Mouse (Mus musculus): ENCODE measurements around the gene Daam2.

Daam2 gene

DNA sequence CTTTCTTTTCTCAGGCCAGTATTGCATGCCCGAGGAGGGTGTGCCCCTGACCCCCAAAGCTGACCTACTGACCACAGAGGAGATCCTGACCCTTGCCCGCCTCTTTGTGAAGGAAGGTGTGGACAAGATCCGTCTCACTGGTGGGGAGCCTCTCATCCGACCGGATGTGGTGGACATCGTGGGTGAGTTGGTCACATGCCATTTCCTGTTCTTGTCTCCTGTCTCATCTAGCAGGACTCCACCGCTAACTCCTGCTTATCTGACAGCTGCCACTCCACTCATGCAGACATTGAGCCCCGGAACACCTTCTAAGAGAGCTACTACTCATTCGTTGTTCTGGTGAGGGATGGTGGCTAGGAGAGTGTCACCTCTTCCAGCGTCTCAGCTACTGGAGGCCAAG, 129.1 kb downstream of the Daam2 start:
- no peak for DNase-seq (ENCODE audit: extremely low read depth, insufficient read length, low spot score)

DNA sequence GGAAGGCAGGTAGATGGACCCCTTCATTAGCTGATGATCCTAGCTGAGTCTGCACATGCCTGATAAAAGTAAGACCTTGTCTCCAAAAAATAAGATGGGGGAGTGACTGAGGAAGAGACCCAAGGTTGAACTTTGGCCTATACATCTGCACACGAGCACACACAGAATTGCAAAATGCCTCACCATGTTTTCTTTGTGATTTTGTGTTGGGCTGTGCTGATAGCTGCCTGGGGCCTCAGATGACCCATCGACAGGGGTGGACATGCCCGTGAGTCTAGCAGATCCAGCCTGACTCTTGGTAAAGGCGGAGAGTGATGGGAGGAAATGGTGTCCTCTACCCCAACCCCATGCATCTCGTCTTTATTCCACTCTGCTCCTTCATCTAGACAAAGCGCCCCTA, 129.9 kb downstream of the Daam2 start:
- DNase-seq (ENCODE audit: extremely low read depth, insufficient read length, low spot score) = no peak

DNA sequence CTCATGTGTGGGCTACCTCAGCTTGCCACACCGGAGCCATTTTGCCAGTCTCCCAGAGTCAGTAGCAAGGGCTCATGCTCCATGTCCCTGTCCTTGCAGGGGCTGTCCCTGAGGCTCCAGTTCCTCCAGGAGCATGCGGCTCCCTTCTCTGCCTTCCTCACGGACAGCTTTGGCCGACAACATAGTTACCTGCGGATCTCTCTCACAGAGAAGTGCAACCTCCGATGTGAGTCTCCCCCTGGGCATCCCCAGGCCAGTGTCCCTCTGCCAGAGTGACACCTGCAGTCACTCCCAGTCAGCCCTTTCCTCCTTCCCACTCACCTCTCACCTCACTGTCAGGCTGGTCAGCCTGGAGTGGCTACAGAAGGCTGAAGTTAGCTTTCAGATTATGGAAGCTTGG, 131.1 kb downstream of the Daam2 start:
- no peak for DNase-seq (ENCODE audit: extremely low read depth, insufficient read length, low spot score)

DNA sequence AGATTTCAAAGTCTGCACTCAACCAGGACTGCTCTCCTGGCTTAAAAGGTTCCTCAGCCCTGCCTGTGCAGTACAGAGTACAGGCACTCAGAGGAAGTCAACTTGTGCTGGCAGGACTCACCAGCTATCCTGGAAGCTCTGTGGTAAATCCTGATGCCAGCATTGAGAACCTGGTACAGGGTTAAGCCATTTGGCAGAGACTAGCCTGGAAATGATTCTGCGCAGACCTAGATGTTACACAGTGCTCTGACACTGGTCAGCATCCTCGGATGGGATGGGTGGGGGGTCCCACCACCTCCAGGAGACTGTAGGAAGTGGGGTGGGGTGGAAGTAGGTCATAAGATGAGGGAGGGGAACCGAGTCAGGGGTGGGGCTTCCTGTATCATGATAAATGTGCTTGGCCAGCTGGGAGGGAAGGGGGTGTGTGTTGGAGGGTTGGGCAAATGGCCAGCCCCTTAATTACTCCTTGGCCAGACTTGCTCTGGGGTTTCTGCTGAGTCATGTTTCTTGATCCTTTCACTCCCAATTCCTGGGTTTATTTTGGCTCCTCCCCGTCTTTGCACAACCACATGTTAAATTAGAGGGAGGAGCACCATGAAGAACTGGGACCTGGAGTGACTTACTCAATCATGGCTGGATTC, 132.0 kb downstream of the Daam2 start:
- peak; percentile 84 for DNase-seq (ENCODE audit: extremely low read depth, insufficient read length, low spot score)

DNA sequence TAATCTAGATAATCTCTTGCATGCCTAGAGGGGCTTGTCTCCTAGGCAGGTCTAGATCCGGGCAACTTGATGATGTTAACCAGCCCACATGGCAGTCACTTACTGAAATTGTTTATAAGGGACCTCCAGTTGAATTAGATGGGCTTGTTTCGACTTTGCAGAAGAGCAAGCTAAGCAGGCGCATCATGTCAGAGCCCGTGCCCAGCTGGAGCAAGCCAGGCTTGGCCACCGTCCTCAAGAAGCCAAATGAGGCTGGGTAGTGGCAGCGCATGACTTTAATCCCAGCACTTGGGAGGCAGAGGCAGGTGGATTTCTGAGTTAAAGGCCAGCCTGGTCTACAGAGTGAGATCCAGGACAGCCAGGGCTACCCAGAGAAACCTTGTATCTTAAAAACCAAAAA, 133.0 kb downstream of the Daam2 start:
- DNase-seq (ENCODE audit: extremely low read depth, insufficient read length, low spot score) = no peak

DNA sequence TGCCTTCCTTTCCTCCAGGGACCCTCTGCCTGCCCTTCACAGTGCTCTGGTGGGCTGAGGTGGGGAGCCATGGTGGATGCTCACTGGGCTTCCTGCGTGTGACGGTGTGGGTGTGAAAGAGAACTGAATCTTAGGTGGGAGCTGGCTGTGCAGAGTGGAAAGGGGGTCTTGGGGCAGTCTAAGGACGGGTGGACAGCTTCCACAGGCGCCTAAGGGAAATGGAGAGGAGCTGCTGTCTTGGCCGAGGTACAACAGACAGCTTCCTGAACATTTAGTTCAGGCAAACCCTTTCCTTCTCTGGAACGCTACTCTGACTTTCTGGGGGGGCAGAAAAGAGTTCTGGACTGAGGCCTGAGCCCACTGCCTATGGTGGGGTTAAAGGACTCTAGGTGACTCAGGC, 134.0 kb downstream of the Daam2 start:
- DNase-seq (ENCODE audit: extremely low read depth, insufficient read length, low spot score) = no peak

DNA sequence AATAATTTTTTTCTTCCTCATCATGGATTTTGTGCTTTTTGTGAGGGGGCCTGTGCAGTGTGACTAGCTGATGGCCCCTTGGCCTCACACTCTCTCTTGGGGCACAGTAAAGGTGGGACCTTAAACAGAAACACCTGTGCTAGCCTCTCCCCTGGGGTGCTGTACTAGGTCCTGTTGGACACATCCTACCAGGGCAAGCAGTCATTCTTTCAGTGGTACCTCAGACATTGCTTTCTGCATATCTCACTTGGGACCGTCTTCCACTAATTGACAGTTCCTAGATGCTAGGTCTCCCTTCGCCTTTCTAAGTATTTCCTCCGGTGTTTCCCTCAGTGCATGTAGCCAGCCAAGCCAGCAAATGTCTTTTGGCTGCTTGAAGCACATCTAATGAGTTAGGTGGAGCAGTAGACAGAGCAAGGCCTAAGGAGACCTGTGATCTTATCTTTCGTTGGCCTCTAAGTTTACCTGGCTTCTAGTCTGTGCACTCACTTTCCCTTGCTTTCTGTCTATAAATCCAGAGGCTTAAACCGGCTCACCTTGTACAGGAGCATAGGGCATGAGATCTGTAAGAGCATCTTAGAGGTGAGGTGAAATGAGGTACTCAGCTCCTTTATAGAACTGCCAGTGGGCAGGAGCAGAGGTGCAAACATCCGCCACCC, 134.5 kb downstream of the Daam2 start:
- DNase-seq (ENCODE audit: extremely low read depth, insufficient read length, low spot score) = no peak

DNA sequence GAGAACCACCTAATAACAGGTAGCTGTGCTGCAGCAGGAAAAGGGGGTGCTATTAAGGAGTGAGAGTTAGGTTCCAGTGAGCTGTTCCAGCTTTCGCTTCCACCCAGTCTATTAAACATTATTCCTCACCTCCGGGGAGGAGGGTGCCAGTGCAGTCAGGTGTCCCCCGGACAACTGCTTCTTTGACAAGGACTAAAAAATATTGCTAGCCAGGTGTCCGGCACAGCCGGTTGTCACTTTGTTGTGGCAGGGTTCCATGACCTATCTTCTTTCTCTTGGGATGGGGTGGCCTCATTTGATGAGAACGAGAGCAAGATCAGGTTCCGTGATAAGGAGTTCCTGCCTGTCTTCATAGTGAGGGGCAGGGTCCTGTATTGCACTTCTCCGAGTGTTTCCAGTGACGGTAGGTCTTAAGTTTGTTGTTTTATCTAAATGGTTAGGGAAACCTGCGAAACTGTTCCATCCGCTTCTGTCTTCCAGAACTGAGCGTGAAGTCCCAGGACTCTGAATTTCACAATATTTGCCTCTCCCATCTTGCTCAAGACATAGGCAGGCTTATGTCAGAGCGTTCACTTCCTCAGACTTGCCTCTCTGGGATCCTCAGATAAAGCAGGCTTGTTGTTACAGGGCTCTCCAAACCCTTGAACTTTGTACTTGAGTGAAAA, 135.3 kb downstream of the Daam2 start:
- DNase-seq (ENCODE audit: extremely low read depth, insufficient read length, low spot score) = no peak

DNA sequence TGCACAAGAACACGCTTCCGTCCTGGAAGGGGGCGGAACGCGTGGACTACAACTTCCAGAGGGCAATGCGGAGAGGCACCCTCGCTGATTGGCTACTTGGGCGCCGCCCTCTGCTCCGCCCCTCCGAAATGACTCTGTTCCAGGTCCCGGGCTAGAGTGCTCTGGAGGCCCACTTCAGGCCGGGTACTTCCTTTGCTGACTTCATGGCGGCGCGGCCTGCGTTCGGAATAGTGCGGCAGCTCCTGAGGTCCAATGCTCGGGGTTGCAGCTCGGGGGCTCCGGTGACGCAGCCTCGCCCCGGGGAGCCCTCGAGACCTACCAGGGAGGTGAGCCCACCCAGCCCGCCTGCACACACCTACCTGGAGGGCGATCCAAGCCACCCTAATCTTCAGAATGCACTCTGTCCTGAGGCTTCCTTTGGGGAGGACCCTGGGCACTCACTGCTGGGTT, 135.9 kb downstream of the Daam2 start, which contains the start of gene Mocs1:
Gene Mocs1 (plus strand): TSS at position 124 of the 450 bp plus-strand sequence.
- DNase-seq (ENCODE audit: extremely low read depth, insufficient read length, low spot score) = peak; percentile 91

DNA sequence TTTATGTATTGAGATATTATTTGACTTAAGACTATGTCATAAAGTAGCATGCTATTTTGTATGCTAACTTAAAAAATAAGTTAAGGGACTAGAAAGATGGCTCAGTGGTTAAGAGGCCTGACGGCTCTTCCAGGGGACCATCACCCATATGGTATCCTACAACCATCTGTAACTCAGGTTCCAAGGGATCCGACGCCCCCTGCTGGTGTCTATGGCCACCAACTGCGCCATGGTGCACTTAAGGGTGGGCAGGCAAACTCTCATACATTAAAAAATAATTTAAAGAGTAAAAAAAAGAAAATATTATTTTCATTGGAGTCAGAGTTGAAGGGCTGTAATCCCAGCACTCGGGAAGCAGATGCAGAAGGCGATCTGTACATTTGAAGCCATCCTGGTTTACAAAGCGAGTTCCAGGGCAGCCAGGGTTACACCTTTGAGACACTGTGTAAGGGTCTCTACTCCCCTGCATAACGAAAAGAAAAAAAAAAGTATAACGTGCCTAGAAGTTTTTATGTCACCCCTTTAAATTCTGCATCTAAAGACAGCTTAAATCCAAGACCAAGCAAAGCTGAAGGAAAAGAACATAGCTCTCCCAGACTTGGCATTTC, 136.4 kb downstream of the Daam2 start:
- DNase-seq (ENCODE audit: extremely low read depth, insufficient read length, low spot score) = no peak

DNA sequence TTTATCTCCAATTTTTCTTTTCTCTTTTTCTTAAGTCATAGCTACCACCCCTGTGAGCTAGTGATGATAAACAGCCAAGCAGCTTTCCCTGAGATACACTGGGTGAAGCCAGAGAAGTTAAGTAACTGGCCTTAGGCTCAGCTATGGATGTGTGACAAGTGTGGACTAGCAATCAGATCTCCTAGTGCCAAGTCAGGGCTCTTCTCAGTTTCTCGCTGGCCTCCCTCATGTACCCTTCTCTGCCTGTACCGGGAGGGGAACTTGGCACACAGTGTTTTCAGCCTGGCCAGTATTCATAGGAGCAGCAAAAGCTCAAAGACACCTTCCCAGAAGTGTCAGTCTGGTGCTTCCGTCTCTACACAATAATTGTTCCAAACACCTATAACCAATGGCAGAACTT, 140.3 kb downstream of the Daam2 start:
- DNase-seq (ENCODE audit: extremely low read depth, insufficient read length, low spot score) = no peak

DNA sequence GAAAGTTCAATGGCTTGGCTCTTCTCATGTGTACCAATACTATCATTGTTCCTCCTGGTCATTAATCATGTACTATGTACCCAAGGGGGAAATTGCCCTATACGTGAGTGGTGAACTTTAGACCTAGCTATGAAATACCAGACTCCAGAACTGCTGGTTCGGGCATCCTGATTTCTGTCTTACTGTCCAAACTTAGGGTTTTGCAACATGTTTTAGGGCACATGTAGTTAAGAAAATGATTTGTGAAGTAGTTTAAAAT, 141.1 kb downstream of the Daam2 start:
- DNase-seq (ENCODE audit: extremely low read depth, insufficient read length, low spot score) = no peak

DNA sequence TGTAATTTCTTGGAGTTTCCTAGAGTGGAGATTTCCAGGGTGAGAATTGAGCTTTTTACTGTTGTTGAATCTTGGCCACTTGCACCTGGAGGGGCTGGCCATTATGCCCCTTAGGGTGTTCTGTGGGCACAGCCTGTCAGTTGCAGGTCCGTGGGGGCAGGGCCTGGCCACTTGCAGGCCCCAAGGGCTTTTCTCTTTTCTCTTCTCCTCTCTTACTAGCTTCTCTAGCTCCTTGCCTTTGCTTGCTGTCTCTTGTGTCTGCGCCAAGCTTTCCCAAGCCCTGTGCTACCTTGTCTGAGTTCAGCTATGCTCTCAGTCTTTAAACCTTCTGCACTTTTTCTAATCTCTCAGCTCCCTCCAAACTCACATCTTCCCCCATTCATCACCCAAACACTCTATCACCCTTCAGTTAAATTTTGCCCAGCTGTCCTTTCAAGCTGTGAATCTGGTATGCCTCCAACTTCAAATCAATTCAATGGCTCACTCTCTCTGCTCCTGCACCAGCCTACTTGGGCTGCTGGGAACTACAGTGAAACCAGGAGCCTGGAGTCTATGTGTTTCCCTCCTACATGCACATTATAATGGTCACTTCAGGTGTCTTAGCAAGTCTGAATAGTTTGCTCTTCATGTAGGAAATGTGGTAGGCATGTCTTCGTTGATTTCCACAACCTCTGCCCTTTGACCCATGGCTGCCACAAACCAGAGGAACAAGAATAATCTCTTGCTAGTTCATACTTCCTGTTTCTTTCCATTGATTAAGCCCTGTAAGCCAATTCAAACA, 141.7 kb downstream of the Daam2 start:
- no peak for DNase-seq (ENCODE audit: extremely low read depth, insufficient read length, low spot score)

DNA sequence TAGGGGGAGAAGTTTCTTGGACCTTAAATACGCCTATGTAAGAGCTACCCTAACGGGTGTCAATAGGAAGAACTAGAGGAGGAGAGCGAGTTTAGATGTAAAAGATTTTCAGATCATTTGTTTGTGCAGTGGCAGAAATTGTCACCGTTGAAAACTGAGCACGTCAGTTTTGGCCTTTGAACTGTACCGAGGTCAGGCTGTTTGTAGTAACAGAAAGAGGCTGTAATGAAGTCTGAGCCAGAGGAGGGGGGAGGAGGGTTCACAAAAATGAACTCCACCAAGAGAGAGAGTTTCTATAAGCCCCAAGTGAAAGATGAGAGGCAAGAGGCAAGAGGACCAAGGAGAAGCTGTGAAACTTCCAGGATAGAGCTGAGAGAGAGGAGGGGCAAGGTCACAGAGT, 144.3 kb downstream of the Daam2 start:
- DNase-seq (ENCODE audit: extremely low read depth, insufficient read length, low spot score) = no peak

DNA sequence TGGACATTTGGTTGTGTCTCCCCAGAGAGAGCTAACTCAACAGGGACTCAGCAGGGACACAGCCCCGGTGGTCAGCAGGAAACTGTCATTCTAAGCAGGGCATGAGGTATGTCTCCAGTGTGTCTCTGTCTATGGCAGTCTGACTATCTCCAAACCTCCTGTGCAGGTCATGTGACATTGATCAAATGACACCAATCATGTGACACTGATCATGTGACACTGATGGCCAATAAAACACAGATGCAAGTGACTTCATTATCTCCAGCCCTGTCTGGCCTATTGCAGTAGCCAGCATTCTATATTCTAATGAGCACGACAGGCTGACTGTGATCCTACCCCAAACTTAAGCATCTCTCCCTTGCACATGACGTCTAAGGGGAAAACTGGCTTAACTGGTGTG, 147.9 kb downstream of the Daam2 start:
- no peak for DNase-seq (ENCODE audit: extremely low read depth, insufficient read length, low spot score)

DNA sequence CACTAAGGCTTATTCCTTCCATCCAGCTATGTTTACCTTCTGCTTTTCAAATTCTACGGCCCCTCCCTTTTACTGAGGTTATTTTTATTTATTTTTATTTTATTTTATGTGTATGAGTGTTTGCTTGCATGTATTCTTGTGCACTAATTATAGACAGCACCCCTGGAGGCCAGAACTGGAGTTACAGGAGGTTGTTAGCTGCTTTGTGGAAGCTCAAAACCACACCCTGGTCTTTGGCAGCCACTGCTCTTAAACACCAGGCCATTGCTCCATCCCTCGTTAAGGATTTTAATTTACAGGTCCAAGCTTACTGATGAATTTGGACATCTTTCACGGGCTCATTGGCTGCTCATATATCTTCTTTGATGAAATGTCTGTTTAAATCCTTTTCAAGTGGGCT, 150.6 kb downstream of the Daam2 start:
- DNase-seq (ENCODE audit: extremely low read depth, insufficient read length, low spot score) = no peak

DNA sequence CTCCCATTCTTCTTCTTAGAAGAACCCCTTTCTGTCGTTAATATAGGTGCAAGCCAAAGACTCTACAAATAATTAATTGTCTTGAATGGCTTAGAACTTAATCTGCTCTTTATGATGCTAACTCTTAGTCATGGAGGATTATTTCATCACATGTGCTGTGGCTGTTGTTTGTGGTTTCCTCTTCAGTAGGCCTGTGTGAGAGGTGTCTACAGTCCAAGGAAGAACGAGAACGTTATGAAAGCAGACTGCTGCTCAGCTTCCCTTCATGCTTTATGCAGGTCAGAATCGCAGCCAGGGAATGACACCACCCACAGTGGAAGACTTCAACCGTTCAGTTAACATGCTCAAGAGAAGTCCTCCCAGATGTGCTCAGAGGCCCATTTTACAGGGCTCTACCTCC, 151.2 kb downstream of the Daam2 start:
- no peak for DNase-seq (ENCODE audit: extremely low read depth, insufficient read length, low spot score)

All from 3134 (cell line).